Mouse (Mus musculus): ENCODE measurements around the gene Lrrc8a. TPM values are rescaled to one million over a fixed set of nuclear protein-coding genes. Genes with fewer than 3 reads are reported as not detected.

Lrrc8a gene
- polyA plus RNA-seq, 1 experiment from 2014 or later = 43.9 TPM

GRCm38 (mm10) chr2:30267466-30267865, 30.0 kb downstream of the Lrrc8a start:
- TF ChIP-seq CTCF (IDR thresholded peaks at IDR 0.05; ENCODE audit: low read depth) = no peak
- ATAC-seq (ENCODE audit: insufficient read depth) = no peak
- no peak overlapping the region for H3K27ac ChIP-seq (ENCODE audit: low read depth)
- no peak overlapping the region for H3K9ac ChIP-seq
- no peaks in the 10 kb centered on the region for H3K9me3 ChIP-seq (ENCODE audit: low read depth, low read length)
- DNase-seq = no peak
- H3K4me1 ChIP-seq (ENCODE audit: insufficient read depth) = peaks cover 20% of the 10 kb centered on the region
- no peak overlapping the region for H3K4me3 ChIP-seq (ENCODE audit: low read depth, low read length)
- 83% methylated on average over 2 of the region's 2 CpGs for WGBS
- no peaks in the 10 kb centered on the region for H3K27me3 ChIP-seq (ENCODE audit: insufficient read depth, low read length)
- H3K36me3 ChIP-seq (ENCODE audit: insufficient read depth) = peaks cover 24% of the 10 kb centered on the region
- H3K4me2 ChIP-seq = no peak overlapping the region

- DNase-seq = no peak
- peaks cover 20% of the 10 kb centered on the region for H3K4me1 ChIP-seq (ENCODE audit: insufficient read depth)
- ATAC-seq (ENCODE audit: insufficient read depth) = no peak
- H3K27me3 ChIP-seq (ENCODE audit: insufficient read depth, low read length) = no peaks in the 10 kb centered on the region
- no peaks in the 10 kb centered on the region for H3K9me3 ChIP-seq (ENCODE audit: low read depth, low read length)
- no peak overlapping the region for H3K4me3 ChIP-seq (ENCODE audit: low read depth, low read length)
- no peak overlapping the region for H3K9ac ChIP-seq
- no peak for TF ChIP-seq CTCF (IDR thresholded peaks at IDR 0.05; ENCODE audit: low read depth)
- H3K4me2 ChIP-seq = no peak overlapping the region
- H3K36me3 ChIP-seq (ENCODE audit: insufficient read depth) = peaks cover 16% of the 10 kb centered on the region
- WGBS = 54% methylated on average over 4 of the region's 4 CpGs
- H3K27ac ChIP-seq (ENCODE audit: low read depth) = no peak overlapping the region
Observed at GRCm38 (mm10) chr2:30268371-30268770, 30.9 kb downstream of the Lrrc8a start.

- Histone ChIP-seq H3K9me3 (ENCODE audit: low read depth, low read length) (no peaks in the 10 kb centered on the region), H3K36me3 (ENCODE audit: insufficient read depth) (peaks cover 6% of the 10 kb centered on the region), H3K4me1 (ENCODE audit: insufficient read depth) (peaks cover 20% of the 10 kb centered on the region), H3K9ac (no peak overlapping the region), H3K4me2 (no peak overlapping the region), H3K27ac (ENCODE audit: low read depth) (peak overlapping the region; percentile 52; the same call in 1 of the 2 replicates), H3K27me3 (ENCODE audit: insufficient read depth, low read length) (no peaks in the 10 kb centered on the region), H3K4me3 (ENCODE audit: low read depth, low read length) (no peak overlapping the region)
- peak; percentile 23; the same call in 1 of the 2 replicates for ATAC-seq (ENCODE audit: insufficient read depth)
- no peak for TF ChIP-seq CTCF (IDR thresholded peaks at IDR 0.05; ENCODE audit: low read depth)
- WGBS = 83% methylated on average over 17 of the region's 17 CpGs
- no peak for DNase-seq
Observed at GRCm38 (mm10) chr2:30269241-30269990, 31.9 kb downstream of the Lrrc8a start.

- peak; percentile 94 for TF ChIP-seq CTCF (IDR thresholded peaks at IDR 0.05; ENCODE audit: low read depth)
- Histone ChIP-seq H3K36me3 (ENCODE audit: insufficient read depth) (no peaks in the 10 kb centered on the region), H3K27me3 (ENCODE audit: insufficient read depth, low read length) (no peaks in the 10 kb centered on the region), H3K27ac (ENCODE audit: low read depth) (peak overlapping the region; percentile 52; the same call in 1 of the 2 replicates), H3K4me2 (no peak overlapping the region), H3K4me1 (ENCODE audit: insufficient read depth) (peaks cover 16% of the 10 kb centered on the region), H3K4me3 (ENCODE audit: low read depth, low read length) (no peak overlapping the region), H3K9me3 (ENCODE audit: low read depth, low read length) (no peaks in the 10 kb centered on the region), H3K9ac (no peak overlapping the region)
- ATAC-seq (ENCODE audit: insufficient read depth) (peak; percentile 90), DNase-seq (peak; percentile 88)
- 28% methylated on average over 1 of the region's 1 CpGs for WGBS
Observed at GRCm38 (mm10) chr2:30270134-30270533, 32.6 kb downstream of the Lrrc8a start.

- no peak for DNase-seq
- no peak for ATAC-seq (ENCODE audit: insufficient read depth)
- Histone ChIP-seq H3K27ac (ENCODE audit: low read depth) (no peak within 1 kb of the TSS), H3K9me3 (ENCODE audit: low read depth, low read length) (no peaks in the 10 kb centered on the region), H3K27me3 (ENCODE audit: insufficient read depth, low read length) (no peaks in the 10 kb centered on the region), H3K4me1 (ENCODE audit: insufficient read depth) (peaks cover 8% of the 10 kb centered on the region), H3K4me3 (ENCODE audit: low read depth, low read length) (no peak within 1 kb of the TSS), H3K36me3 (ENCODE audit: insufficient read depth) (no peaks in the 10 kb centered on the region), H3K4me2 (no peak within 1 kb of the TSS), H3K9ac (no peak within 1 kb of the TSS)
- WGBS = 92% methylated on average over 11 of the region's 11 CpGs
- TF ChIP-seq CTCF (IDR thresholded peaks at IDR 0.05; ENCODE audit: low read depth) = no peak
Observed at GRCm38 (mm10) chr2:30280743-30281142, 43.2 kb downstream of the Lrrc8a start, which contains the start of gene Gm28038. TSS of gene Gm28038 (plus strand) at chr2:30281043.

- TF ChIP-seq CTCF (IDR thresholded peaks at IDR 0.05; ENCODE audit: low read depth) = no peak
- WGBS = 72% methylated on average over 3 of the region's 3 CpGs
- no peak for ATAC-seq (ENCODE audit: insufficient read depth)
Observed at GRCm38 (mm10) chr2:30281651-30282050, 44.1 kb downstream of the Lrrc8a start.

GRCm38 (mm10) chr2:30283193-30283592, 45.7 kb downstream of the Lrrc8a start:
- Histone ChIP-seq H3K4me2 (no peak overlapping the region), H3K27ac (ENCODE audit: low read depth) (no peak overlapping the region), H3K27me3 (ENCODE audit: insufficient read depth, low read length) (no peaks in the 10 kb centered on the region), H3K36me3 (ENCODE audit: insufficient read depth) (no peaks in the 10 kb centered on the region), H3K9ac (no peak overlapping the region), H3K4me3 (ENCODE audit: low read depth, low read length) (no peak overlapping the region), H3K9me3 (ENCODE audit: low read depth, low read length) (no peaks in the 10 kb centered on the region), H3K4me1 (ENCODE audit: insufficient read depth) (peaks cover 15% of the 10 kb centered on the region)
- ATAC-seq (ENCODE audit: insufficient read depth) (no peak), DNase-seq (no peak)
- WGBS = 88% methylated on average over 2 of the region's 2 CpGs
- no peak for TF ChIP-seq CTCF (IDR thresholded peaks at IDR 0.05; ENCODE audit: low read depth)

More at GRCm38 (mm10) chr2:30281651-30282050, 44.1 kb downstream of the Lrrc8a start:
- no peaks in the 10 kb centered on the region for H3K9me3 ChIP-seq (ENCODE audit: low read depth, low read length)
- no peak overlapping the region for H3K9ac ChIP-seq
- H3K4me1 ChIP-seq (ENCODE audit: insufficient read depth) = peaks cover 8% of the 10 kb centered on the region
- no peak overlapping the region for H3K4me2 ChIP-seq
- H3K36me3 ChIP-seq (ENCODE audit: insufficient read depth) = no peaks in the 10 kb centered on the region
- H3K27ac ChIP-seq (ENCODE audit: low read depth) = no peak overlapping the region
- H3K4me3 ChIP-seq (ENCODE audit: low read depth, low read length) = no peak overlapping the region
- H3K27me3 ChIP-seq (ENCODE audit: insufficient read depth, low read length) = no peaks in the 10 kb centered on the region
- no peak for DNase-seq

All from lung, embryonic 14.5 days (tissue).